Mouse (Mus musculus): ENCODE measurements around the gene Noxred1. TPM values are rescaled to one million over a fixed set of nuclear protein-coding genes. Genes with fewer than 3 reads are reported as not detected.
"Not testable (repeated sequence)": the region's sequence is repeated elsewhere in the genome, so short reads cannot be mapped to it uniquely, and the experiment has no call there.

The Noxred1 gene
- polyA plus RNA-seq (2015; fragmentation: Nextera tagmentation; extraction: Ambion mirVana): 0.46 and 0.78 TPM in 2 replicates

GRCm38 (mm10) chr12:87238632-87239031 lies at the start of gene Noxred1:
Noxred1 (minus strand) TSS chr12:87238732.
- no peak for ATAC-seq (ENCODE audit: insufficient number of reproducible peaks, low FRiP score, low TSS enrichment, low read depth)
- H3K27ac ChIP-seq: no peak within 1 kb of the TSS
- H3K9ac ChIP-seq: no peak within 1 kb of the TSS
- H3K4me1 ChIP-seq: no peaks in the 10 kb centered on the region
- no peak within 1 kb of the TSS for H3K4me3 ChIP-seq
- no peaks in the 10 kb centered on the region for H3K9me3 ChIP-seq
- peaks cover 44% of the 10 kb centered on the region for H3K36me3 ChIP-seq
- H3K27me3 ChIP-seq: no peaks in the 10 kb centered on the region
- no peak within 1 kb of the TSS for H3K4me2 ChIP-seq
- 97% methylated on average over 1 of the region's 1 CpGs for WGBS

GRCm38 (mm10) chr12:87284726-87285125 lies 46.2 kb upstream of the Noxred1 start:
- no peaks in the 10 kb centered on the region for H3K36me3 ChIP-seq
- WGBS: 79% methylated on average over 5 of the region's 5 CpGs
- H3K9me3 ChIP-seq: no peaks in the 10 kb centered on the region
- ATAC-seq (ENCODE audit: insufficient number of reproducible peaks, low FRiP score, low TSS enrichment, low read depth): no peak
- H3K4me1 ChIP-seq: no peaks in the 10 kb centered on the region
- H3K27me3 ChIP-seq: no peaks in the 10 kb centered on the region
- no peak overlapping the region for H3K9ac ChIP-seq
- H3K4me3 ChIP-seq: no peak overlapping the region
- H3K4me2 ChIP-seq: no peak overlapping the region
- no peak overlapping the region for H3K27ac ChIP-seq

GRCm38 (mm10) chr12:87284268-87284667 lies 45.7 kb upstream of the Noxred1 start:
- H3K27ac ChIP-seq: no peak overlapping the region
- no peak overlapping the region for H3K4me3 ChIP-seq
- no peak overlapping the region for H3K9ac ChIP-seq
- no peaks in the 10 kb centered on the region for H3K27me3 ChIP-seq
- no peaks in the 10 kb centered on the region for H3K9me3 ChIP-seq
- no peak overlapping the region for H3K4me2 ChIP-seq
- no peaks in the 10 kb centered on the region for H3K4me1 ChIP-seq
- WGBS: 68% methylated on average over 4 of the region's 4 CpGs
- ATAC-seq (ENCODE audit: insufficient number of reproducible peaks, low FRiP score, low TSS enrichment, low read depth): no peak
- no peaks in the 10 kb centered on the region for H3K36me3 ChIP-seq

GRCm38 (mm10) chr12:87283706-87284105 lies 45.2 kb upstream of the Noxred1 start:
- Histone ChIP-seq H3K4me2 (no peak overlapping the region), H3K4me3 (no peak overlapping the region), H3K27ac (no peak overlapping the region), H3K36me3 (no peaks in the 10 kb centered on the region), H3K9ac (no peak overlapping the region), H3K27me3 (no peaks in the 10 kb centered on the region), H3K9me3 (no peaks in the 10 kb centered on the region), H3K4me1 (no peaks in the 10 kb centered on the region)
- 72% methylated on average over 7 of the region's 7 CpGs for WGBS
- no peak for ATAC-seq (ENCODE audit: insufficient number of reproducible peaks, low FRiP score, low TSS enrichment, low read depth)

- 91% methylated on average over 4 of the region's 4 CpGs for WGBS
- no peaks in the 10 kb centered on the region for H3K9me3 ChIP-seq
- ATAC-seq (ENCODE audit: insufficient number of reproducible peaks, low FRiP score, low TSS enrichment, low read depth): no peak
- H3K4me3 ChIP-seq: no peak overlapping the region
- no peaks in the 10 kb centered on the region for H3K27me3 ChIP-seq
- peaks cover 4% of the 10 kb centered on the region; the same call in 1 of the 2 replicates for H3K4me1 ChIP-seq
- no peak overlapping the region for H3K9ac ChIP-seq
- no peak overlapping the region for H3K4me2 ChIP-seq
- H3K27ac ChIP-seq: no peak overlapping the region
- no peaks in the 10 kb centered on the region for H3K36me3 ChIP-seq
Measured at GRCm38 (mm10) chr12:87282743-87283142, 44.2 kb upstream of the Noxred1 start.

- Histone ChIP-seq H3K36me3 (peaks cover 2% of the 10 kb centered on the region), H3K4me1 (peaks cover 4% of the 10 kb centered on the region; the same call in 1 of the 2 replicates), H3K27me3 (no peaks in the 10 kb centered on the region), H3K9ac (no peak overlapping the region), H3K4me2 (no peak overlapping the region), H3K9me3 (no peaks in the 10 kb centered on the region), H3K27ac (no peak overlapping the region), H3K4me3 (no peak overlapping the region)
- ATAC-seq (ENCODE audit: insufficient number of reproducible peaks, low FRiP score, low TSS enrichment, low read depth): no peak
- WGBS: 76% methylated on average over 1 of the region's 1 CpGs
Measured at GRCm38 (mm10) chr12:87281766-87282165, 43.2 kb upstream of the Noxred1 start.

- Histone ChIP-seq H3K4me2 (no peak overlapping the region), H3K4me3 (no peak overlapping the region), H3K27ac (no peak overlapping the region), H3K9ac (no peak overlapping the region), H3K4me1 (peaks cover 4% of the 10 kb centered on the region; the same call in 1 of the 2 replicates), H3K36me3 (peaks cover 21% of the 10 kb centered on the region), H3K27me3 (no peaks in the 10 kb centered on the region), H3K9me3 (no peaks in the 10 kb centered on the region)
- ATAC-seq (ENCODE audit: insufficient number of reproducible peaks, low FRiP score, low TSS enrichment, low read depth): no peak
- WGBS: 52% methylated on average over 14 of the region's 14 CpGs
Measured at GRCm38 (mm10) chr12:87279879-87280278, 41.3 kb upstream of the Noxred1 start.

GRCm38 (mm10) chr12:87279350-87279749 lies 40.8 kb upstream of the Noxred1 start:
- Histone ChIP-seq H3K36me3 (peaks cover 27% of the 10 kb centered on the region), H3K27ac (no peak overlapping the region), H3K4me1 (peaks cover 4% of the 10 kb centered on the region; the same call in 1 of the 2 replicates), H3K9me3 (no peaks in the 10 kb centered on the region), H3K4me2 (no peak overlapping the region), H3K27me3 (no peaks in the 10 kb centered on the region), H3K4me3 (no peak overlapping the region), H3K9ac (no peak overlapping the region)
- WGBS: 62% methylated on average over 3 of the region's 3 CpGs
- ATAC-seq (ENCODE audit: insufficient number of reproducible peaks, low FRiP score, low TSS enrichment, low read depth): 0 out of 2 replicates have a peak, but pooled peaks have one; percentile 1

- H3K27me3 ChIP-seq: no peaks in the 10 kb centered on the region
- peaks cover 36% of the 10 kb centered on the region for H3K36me3 ChIP-seq
- no peak for ATAC-seq (ENCODE audit: insufficient number of reproducible peaks, low FRiP score, low TSS enrichment, low read depth)
- peaks cover 4% of the 10 kb centered on the region; the same call in 1 of the 2 replicates for H3K4me1 ChIP-seq
- no peak overlapping the region for H3K9ac ChIP-seq
- H3K4me3 ChIP-seq: no peak overlapping the region
- H3K27ac ChIP-seq: no peak overlapping the region
- H3K9me3 ChIP-seq: no peaks in the 10 kb centered on the region
- 21% methylated on average over 6 of the region's 6 CpGs for WGBS
- H3K4me2 ChIP-seq: no peak overlapping the region
Measured at GRCm38 (mm10) chr12:87278118-87278730, 39.7 kb upstream of the Noxred1 start.

- not testable (repeated sequence) for H3K4me1 ChIP-seq; H3K9ac ChIP-seq; ATAC-seq (ENCODE audit: insufficient number of reproducible peaks, low FRiP score, low TSS enrichment, low read depth); H3K27ac ChIP-seq; H3K27me3 ChIP-seq; H3K4me2 ChIP-seq; H3K4me3 ChIP-seq; H3K9me3 ChIP-seq
- 88% methylated on average over 4 of the region's 4 CpGs for WGBS
- peaks cover 46% of the 10 kb centered on the region for H3K36me3 ChIP-seq
Measured at GRCm38 (mm10) chr12:87277251-87277650, 38.7 kb upstream of the Noxred1 start.

- H3K4me3 ChIP-seq: no peak overlapping the region
- H3K27me3 ChIP-seq: no peaks in the 10 kb centered on the region
- H3K27ac ChIP-seq: no peak overlapping the region
- no peak for ATAC-seq (ENCODE audit: insufficient number of reproducible peaks, low FRiP score, low TSS enrichment, low read depth)
- 87% methylated on average over 9 of the region's 9 CpGs for WGBS
- H3K9me3 ChIP-seq: no peaks in the 10 kb centered on the region
- H3K9ac ChIP-seq: no peak overlapping the region
- no peak overlapping the region for H3K4me2 ChIP-seq
- peaks cover 4% of the 10 kb centered on the region; the same call in 1 of the 2 replicates for H3K4me1 ChIP-seq
- H3K36me3 ChIP-seq: peaks cover 67% of the 10 kb centered on the region
Measured at GRCm38 (mm10) chr12:87274853-87275831, 36.6 kb upstream of the Noxred1 start.

GRCm38 (mm10) chr12:87267682-87268081 lies 29.1 kb upstream of the Noxred1 start:
- ATAC-seq (ENCODE audit: insufficient number of reproducible peaks, low FRiP score, low TSS enrichment, low read depth): no peak
- Histone ChIP-seq H3K36me3 (peaks cover 49% of the 10 kb centered on the region), H3K9me3 (no peaks in the 10 kb centered on the region), H3K4me1 (peaks cover 8% of the 10 kb centered on the region), H3K27me3 (no peaks in the 10 kb centered on the region), H3K4me2 (peak overlapping the region; percentile 83), H3K4me3 (peak overlapping the region; percentile 69), H3K9ac (no peak overlapping the region; the same call in 1 of the 2 replicates), H3K27ac (no peak overlapping the region)
- 20% methylated on average over 4 of the region's 4 CpGs for WGBS
